Mouse (Mus musculus) embryonic fibroblast, embryonic 13.5 days (primary cell): ENCODE results near the gene Coasy.

Experiments
- CTCF ChIP-seq: IDR thresholded peaks from 2 replicates; pipeline ENCODE4 v1.5.1; 2011; ENCODE audit warnings: mild to moderate bottlenecking, control low read depth, low read length, moderate library complexity, borderline replicate concordance; ENCODE audit not compliant: insufficient read depth
- POLR2A ChIP-seq: IDR thresholded peaks from 2 replicates; pipeline ENCODE4 v1.6.1; 2011; ENCODE audit warnings: low read depth, mild to moderate bottlenecking, control low read depth, low read length, moderate library complexity

GRCm38 (mm10) chr11:101087682-101088055 is 5.3 kb downstream of the Coasy start:
- TF ChIP-seq POLR2A, result no peak
- no peak for TF ChIP-seq CTCF
